Mouse (Mus musculus): ENCODE measurements at regions not wholly inside any gene's neighbourhood (a gene's known extent, or its start where the extent isn't known, plus 50 kb on each side); places are given as distances from the start of the nearest gene placed in this dataset.

- DNase-seq (ENCODE audit: low read depth, low spot score), result no peak
Observed at GRCm38 (mm10) chrX:11387200-11387940, 59.7 kb downstream of the H2al1j start.

GRCm38 (mm10) chrX:11388860-11389259, 61.2 kb downstream of the H2al1j start:
- no peak for DNase-seq (ENCODE audit: low read depth, low spot score)

DNA sequence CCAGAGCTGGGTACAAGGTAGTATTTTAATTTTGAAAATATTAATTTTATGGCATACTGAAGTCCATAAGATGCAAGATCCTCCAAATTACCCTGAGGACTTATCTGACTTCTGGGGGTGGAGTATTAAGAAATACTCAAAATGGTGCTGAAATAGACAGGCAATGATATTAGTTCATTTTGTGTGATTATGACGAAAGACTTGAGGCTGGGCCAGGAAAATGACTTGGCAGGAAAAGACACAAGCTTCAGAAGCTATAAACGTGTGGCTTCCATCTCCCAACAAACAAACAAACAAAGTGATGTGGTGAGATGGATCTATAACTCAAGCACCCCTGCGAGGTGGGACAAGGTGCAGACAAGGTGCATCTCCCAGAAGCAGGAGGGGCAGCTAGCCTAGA, 72.8 kb downstream of the H2al1j start:
- no peak for DNase-seq (ENCODE audit: low read depth, low spot score)

GRCm38 (mm10) chrX:11404369-11404768, 76.7 kb downstream of the H2al1j start:
- DNase-seq (ENCODE audit: low read depth, low spot score), result no peak

DNA sequence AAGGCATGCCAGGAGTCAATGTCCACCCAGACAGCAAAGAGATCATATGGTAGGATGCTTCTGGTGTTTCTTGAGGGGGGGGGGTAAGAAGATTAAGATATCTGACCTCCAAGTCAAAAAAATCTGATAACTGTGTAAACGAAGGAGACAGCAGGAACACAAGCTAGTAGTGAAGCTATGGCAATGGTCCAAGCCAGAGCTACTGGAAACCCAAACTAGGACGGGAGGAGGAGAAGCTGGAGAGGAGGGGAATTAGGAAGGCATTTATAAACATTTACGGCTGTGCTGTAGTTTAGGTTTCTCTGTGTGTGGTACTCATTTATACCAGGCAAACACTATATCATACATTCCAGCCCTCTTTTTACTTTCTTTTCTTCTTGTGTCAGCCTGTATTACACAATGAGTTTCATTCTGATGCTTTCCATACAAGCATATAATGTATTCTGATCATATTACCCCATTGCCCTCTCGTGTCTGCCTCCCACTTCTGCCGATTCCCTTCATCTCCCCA, 84.7 kb downstream of the H2al1j start:
- no peak for DNase-seq (ENCODE audit: low read depth, low spot score)

DNA sequence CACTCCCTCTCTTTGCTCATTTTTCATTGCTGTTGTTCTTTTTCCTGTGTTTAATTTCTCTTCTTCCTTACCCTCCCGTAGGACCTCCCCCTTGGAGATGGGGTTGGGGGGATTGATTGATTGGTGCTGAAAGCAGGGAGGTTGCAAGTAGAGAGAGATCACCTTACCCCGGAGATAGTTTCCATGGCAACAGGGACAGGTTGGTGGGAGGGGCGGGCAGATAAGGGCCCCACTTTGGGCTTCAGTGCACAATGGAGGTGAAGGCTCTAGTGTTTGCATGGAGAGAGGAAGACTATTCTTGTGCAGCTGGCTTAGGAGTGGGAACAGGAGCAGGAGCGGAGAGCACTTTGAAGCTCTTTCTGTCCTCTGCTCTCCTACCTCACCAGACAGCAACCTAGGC, 88.0 kb downstream of the H2al1j start:
- DNase-seq (ENCODE audit: low read depth, low spot score), result no peak

GRCm38 (mm10) chrX:11416510-11416909, 88.9 kb downstream of the H2al1j start:
- DNase-seq (ENCODE audit: low read depth, low spot score), result no peak

GRCm38 (mm10) chrX:11417861-11418260, 90.2 kb downstream of the H2al1j start:
- DNase-seq (ENCODE audit: low read depth, low spot score), result no peak

DNA sequence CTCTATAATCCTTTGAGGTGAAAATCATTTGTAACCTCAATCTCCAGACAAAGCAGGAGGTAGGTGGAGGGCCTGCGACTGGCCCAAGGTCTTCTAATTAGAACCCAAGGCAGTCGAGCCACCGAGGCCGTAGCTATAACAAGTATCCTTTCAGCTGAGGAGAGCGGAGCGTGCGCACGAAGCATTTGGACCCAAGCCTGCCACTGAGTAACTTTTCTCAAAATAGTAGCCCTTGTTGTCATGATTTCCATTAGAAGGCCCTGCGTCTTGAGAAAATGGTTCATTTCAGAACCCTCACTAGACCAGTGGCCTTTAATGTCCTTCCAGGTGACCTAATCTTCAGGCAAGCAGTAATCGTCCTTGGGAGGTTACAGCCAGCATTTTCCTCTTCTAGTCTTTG, 90.6 kb downstream of the H2al1j start:
- DNase-seq (ENCODE audit: low read depth, low spot score), result no peak

DNA sequence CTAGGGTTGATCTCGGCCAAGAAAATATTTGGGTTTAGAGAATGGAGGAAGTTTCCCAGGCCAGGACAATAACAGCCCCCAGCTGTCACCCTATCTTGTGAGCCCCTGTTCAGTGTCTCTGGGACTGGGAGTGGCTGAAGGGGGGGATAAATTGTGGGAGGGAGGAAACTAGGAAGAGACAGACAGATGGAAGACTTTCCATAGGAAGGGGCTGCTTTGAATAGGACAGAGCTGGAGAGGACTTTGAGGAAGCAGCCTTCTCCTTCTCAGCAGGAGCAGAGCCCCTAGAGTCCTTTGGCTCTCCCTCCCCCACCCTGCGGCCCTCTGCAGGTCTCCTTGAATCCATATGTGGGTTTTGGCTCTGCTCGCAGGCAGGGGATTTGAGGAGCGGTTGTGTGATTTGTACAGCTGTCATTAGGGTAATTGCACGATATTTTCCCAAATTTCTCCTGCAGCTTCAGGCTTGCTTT, 91.6 kb downstream of the H2al1j start:
- DNase-seq (ENCODE audit: low read depth, low spot score), result no peak

GRCm38 (mm10) chrX:11432403-11433004, 104.9 kb downstream of the H2al1j start:
- no peak for DNase-seq (ENCODE audit: low read depth, low spot score)

DNA sequence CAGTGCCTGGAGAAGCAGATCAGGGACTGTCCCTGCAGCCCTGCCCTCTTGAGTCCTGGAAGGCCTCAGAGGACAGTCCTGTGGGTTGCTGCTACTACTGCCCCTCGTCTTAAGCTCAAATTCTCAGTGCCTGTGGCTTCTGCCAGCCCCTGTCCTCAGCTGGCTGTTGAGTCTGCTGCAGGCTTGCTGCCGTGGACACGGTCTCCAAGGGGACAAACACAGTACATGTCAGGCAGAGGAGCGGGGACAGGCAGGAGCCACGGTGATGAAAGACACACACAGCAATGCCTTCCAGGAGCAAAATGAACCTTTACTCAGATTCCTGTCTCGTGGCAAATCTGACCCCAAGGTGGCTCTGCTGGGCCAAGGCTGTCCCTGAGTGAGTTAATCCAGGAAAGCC, 107.7 kb downstream of the H2al1j start:
- no peak for DNase-seq (ENCODE audit: low read depth, low spot score)

- DNase-seq (ENCODE audit: low read depth, low spot score), result no peak
Observed at GRCm38 (mm10) chrX:11437151-11437944, 109.7 kb downstream of the H2al1j start.

DNA sequence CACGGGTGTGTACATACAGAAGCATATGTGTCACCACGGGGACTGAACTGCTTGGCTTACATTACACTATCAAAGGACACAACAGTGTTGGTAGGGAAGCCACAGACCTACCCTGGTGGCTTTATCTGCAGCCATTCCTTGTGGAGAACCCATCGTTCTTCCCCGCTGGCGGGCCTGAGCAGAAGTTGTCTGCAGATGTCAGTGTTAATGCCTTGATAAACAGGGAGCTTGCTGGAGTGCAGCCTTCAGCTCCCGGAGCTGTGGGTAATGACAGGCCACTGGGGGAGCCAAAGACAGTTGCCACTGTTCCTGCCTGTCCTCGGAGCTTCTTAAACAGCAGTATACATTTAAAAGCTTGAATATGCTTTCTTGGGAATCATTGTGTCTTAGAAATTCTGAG, 115.9 kb downstream of the H2al1j start:
- no peak for DNase-seq (ENCODE audit: low read depth, low spot score)

GRCm38 (mm10) chrX:11444261-11444725, 116.7 kb downstream of the H2al1j start:
- no peak for DNase-seq (ENCODE audit: low read depth, low spot score)

DNA sequence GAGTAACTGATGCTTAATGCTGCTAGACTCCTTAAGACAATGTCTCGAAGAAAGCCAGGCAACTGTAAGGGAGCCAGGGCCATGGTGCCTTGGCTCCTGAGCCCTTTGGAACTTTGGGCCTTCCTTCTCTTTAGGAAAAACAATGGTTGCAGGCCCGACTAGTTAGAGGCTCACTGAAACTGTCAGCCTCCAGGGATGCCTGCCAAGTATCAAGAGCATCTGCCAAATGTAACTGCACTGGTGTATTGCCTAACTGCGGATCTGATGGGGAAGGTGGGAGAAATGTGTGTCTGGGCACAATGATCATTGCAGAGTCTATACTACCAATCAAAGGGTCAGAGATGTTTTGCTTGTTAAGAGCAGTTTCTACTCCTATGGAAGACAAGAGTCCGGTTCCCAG, 121.1 kb downstream of the H2al1j start:
- no peak for DNase-seq (ENCODE audit: low read depth, low spot score)

DNA sequence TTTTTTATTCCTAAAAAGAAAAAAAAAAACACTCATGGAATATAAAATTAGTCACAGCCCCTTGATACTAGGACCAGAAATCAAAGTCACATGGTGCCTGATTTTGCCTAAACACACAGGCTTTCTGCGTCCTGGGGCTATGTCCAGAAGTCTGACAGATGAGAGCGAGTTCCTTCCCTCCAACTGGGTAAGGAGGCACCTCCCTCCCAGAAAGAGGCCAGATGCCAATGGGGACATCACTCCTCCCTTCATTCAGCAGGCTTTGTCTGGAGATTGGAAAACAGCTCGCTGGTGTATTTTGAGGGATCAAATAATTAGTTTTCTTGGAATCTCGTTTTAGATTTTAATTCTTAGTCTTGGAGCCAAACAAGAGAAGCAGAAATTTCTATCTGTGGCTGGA, 130.9 kb downstream of the H2al1j start:
- DNase-seq (ENCODE audit: low read depth, low spot score), result no peak

DNA sequence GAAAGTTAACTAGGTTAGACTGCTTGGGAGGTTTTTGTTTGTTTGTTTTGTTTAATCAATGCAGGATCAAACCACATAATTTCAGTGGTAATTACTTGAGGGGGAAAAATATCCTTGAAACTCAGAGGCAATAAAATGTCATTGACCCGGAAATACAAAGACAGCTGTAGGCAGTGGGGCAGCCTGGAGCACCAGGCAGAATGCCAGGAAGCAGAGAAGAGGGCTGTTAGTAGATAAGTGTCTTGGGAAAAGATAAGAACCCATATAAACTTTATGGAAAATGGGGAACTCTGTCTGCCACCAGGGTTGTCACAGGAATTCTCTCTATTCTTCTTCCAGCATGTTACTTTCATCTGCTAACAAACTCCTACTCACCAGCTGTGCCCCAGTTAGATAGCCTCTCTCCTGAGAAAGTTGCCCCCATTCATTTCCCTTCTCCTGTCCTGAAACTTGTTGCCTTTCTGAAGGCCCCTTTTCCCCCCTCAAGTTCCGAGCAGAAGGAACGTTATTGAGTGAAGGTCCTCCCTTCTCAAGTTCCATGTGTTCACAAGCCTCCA, 136.4 kb downstream of the H2al1j start:
- no peak for DNase-seq (ENCODE audit: low read depth, low spot score)

DNA sequence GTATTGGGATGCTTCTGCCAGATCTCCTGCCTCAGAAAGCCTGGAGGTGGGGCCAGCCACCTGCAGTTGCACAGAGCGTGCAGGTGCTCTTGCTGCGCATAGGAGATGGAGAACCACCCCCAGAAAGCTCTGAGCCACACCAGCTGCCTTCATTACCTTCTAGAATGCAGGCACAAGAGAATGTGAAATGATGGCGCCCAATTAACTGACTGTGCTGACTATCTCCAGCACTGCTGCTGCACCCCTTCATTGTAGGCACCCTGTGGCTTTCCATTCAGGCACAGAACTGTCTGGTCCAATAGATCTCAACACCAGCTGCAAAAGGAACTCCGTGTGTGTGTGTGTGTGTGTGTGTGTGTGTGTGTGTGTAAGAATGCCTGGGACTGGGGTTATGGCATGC, 138.6 kb downstream of the H2al1j start:
- no peak for DNase-seq (ENCODE audit: low read depth, low spot score)

GRCm38 (mm10) chrX:11479696-11480339, 152.2 kb downstream of the H2al1j start:
- DNase-seq (ENCODE audit: low read depth, low spot score), result no peak

DNA sequence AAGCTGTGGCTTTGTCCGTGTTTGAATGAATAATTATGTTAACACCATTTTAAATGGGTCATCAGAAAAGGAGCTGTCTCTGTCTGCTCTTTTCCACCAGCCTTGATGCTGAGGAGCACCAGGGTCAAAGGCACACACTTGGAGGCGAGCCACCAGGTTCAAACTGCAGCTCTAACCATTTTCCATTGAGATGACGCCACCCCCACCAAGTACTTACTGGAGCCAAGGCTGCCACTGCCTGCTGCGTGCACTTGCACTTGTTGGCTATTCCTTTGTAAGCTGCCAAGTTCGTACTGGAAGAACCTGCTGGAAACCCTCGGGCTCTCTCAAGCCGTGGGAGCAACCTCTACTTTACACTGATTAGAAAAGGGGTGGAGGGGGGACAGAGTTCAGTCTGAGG, 154.5 kb downstream of the H2al1j start:
- no peak for DNase-seq (ENCODE audit: low read depth, low spot score)
